Mouse (Mus musculus): ENCODE data around the gene Pik3r2.

- TF ChIP-seq CTCF (IDR thresholded peaks at IDR 0.05; ENCODE audit: extremely low read depth, insufficient read depth, insufficient read length, insufficient replicate concordance) (no peak), POLR2A (IDR thresholded peaks at IDR 0.05; ENCODE audit: low read depth, low read length) (no peak)
These were observed 31.7 kb upstream of the Pik3r2 start, which contains the start of gene Il12rb1 for GRCm38 (mm10) chr8:70808239-70808638.

Measured in spleen, adult 2 months (tissue).